Mouse (Mus musculus) monocyte, adult 2 months (primary cell): ENCODE measurements at regions not wholly inside any gene's neighbourhood (a gene's known extent, or its start where the extent isn't known, plus 50 kb on each side); places are given as distances from the start of the nearest gene placed in this dataset.

ENCODE experiments used
- DNase-seq, 2 experiments: peaks; one replicate each; pipeline ENCODE4 v3.0.0; 2022; ENCODE audit warnings: low spot score in 2 of 2, low read depth in 1 of 2

- no peak for DNase-seq
Measured at GRCm38 (mm10) chr9:61129186-61129585, 243.0 kb upstream of the Tle3 start.

GRCm38 (mm10) chr9:61130877-61131276 is 241.3 kb upstream of the Tle3 start:
- DNase-seq = no peak

- no peak for DNase-seq
Measured at GRCm38 (mm10) chr9:61135263-61135882, 236.8 kb upstream of the Tle3 start.

GRCm38 (mm10) chr9:61135917-61136316 is 236.2 kb upstream of the Tle3 start:
- DNase-seq = no peak

- no peak for DNase-seq
Measured at GRCm38 (mm10) chr9:61138741-61139368, 233.3 kb upstream of the Tle3 start.

GRCm38 (mm10) chr9:61143101-61143500 is 229.1 kb upstream of the Tle3 start:
- DNase-seq = no peak

- DNase-seq = no peak
Measured at GRCm38 (mm10) chr9:61144685-61145318, 227.4 kb upstream of the Tle3 start.

GRCm38 (mm10) chr9:61145738-61146137 is 226.4 kb upstream of the Tle3 start:
- DNase-seq = no peak

- no peak for DNase-seq
Measured at GRCm38 (mm10) chr9:61151201-61151600, 221.0 kb upstream of the Tle3 start.

GRCm38 (mm10) chr9:61151901-61152337 is 220.2 kb upstream of the Tle3 start:
- DNase-seq = no peak

GRCm38 (mm10) chr9:61154721-61155120 is 217.4 kb upstream of the Tle3 start:
- no peak for DNase-seq

GRCm38 (mm10) chr9:61155851-61156250 is 216.3 kb upstream of the Tle3 start:
- no peak for DNase-seq

GRCm38 (mm10) chr9:61158192-61158770 is 213.9 kb upstream of the Tle3 start:
- DNase-seq = no peak

- no peak for DNase-seq
Measured at GRCm38 (mm10) chr9:61159159-61159558, 213.0 kb upstream of the Tle3 start.

- DNase-seq = no peak
Measured at GRCm38 (mm10) chr9:61159616-61160015, 212.6 kb upstream of the Tle3 start.

- no peak for DNase-seq
Measured at GRCm38 (mm10) chr9:61162884-61163283, 209.3 kb upstream of the Tle3 start.

GRCm38 (mm10) chr9:61163671-61164288 is 208.4 kb upstream of the Tle3 start:
- peak in 1 of 2 experiments; percentile 4 for DNase-seq

GRCm38 (mm10) chr9:61164501-61165251 is 207.5 kb upstream of the Tle3 start:
- DNase-seq = no peak

GRCm38 (mm10) chr9:61166115-61166514 is 206.1 kb upstream of the Tle3 start:
- DNase-seq = no peak

- DNase-seq = no peak
Measured at GRCm38 (mm10) chr9:61167097-61167842, 204.9 kb upstream of the Tle3 start.
